Mouse (Mus musculus) C2C12 (cell line): ENCODE data around the gene Gm49396.

ENCODE experiments used
- CEBPB ChIP-seq: IDR thresholded peaks from one replicate; pipeline ENCODE4 v1.6.1; 2011; ENCODE audit warnings: low read depth, mild to moderate bottlenecking, control low read depth, moderate library complexity
- CTCF ChIP-seq: IDR thresholded peaks from one replicate; pipeline ENCODE4 v1.5.1; 2011; ENCODE audit not compliant: control insufficient read depth, insufficient read depth, insufficient read length
- FOSL1 ChIP-seq: IDR thresholded peaks from one replicate; pipeline ENCODE4 v1.8.0; 2011; ENCODE audit warnings: mild to moderate bottlenecking, low read length; ENCODE audit not compliant: poor library complexity, insufficient read depth, severe bottlenecking
- MAX ChIP-seq: IDR thresholded peaks from one replicate; pipeline ENCODE4 v1.6.1; 2011; ENCODE audit warnings: mild to moderate bottlenecking, control low read depth
- MYOD1 ChIP-seq: IDR thresholded peaks from one replicate; pipeline ENCODE4 v1.6.1; 2011; ENCODE audit warnings: low read depth; ENCODE audit not compliant: control insufficient read depth, insufficient read length
- MYOG ChIP-seq: IDR thresholded peaks from one replicate; pipeline ENCODE4 v1.6.1; 2011; ENCODE audit not compliant: control insufficient read depth, insufficient read length; ENCODE audit errors: extremely low read depth
- USF1 ChIP-seq: IDR thresholded peaks from one replicate; pipeline ENCODE4 v1.6.1; 2011; ENCODE audit warnings: low read depth, mild to moderate bottlenecking, control low read depth, moderate library complexity

GRCm38 (mm10) chr7:30598786-30599185 is 35.6 kb downstream of the Gm49396 start, which contains the start of gene Zbtb32:
- TF ChIP-seq CTCF (no peak), USF1 (no peak), CEBPB (no peak), MAX (no peak), MYOD1 (no peak), FOSL1 (no peak), MYOG (no peak)
